Mouse (Mus musculus) MEL (cell line): ENCODE results near the gene D430041D05Rik. TPM values are rescaled to one million over a fixed set of nuclear protein-coding genes. Genes with fewer than 3 reads are reported as not detected.

Experiments
- DNase-seq: peaks from one replicate; pipeline ENCODE4 v3.0.0; 2011; ENCODE audit warnings: low read depth, low spot score
- H3K27ac ChIP-seq: 2 replicates; pipeline ENCODE4 v1.5.1; 2012; ENCODE audit warnings: low read depth, mild to moderate bottlenecking, control low read depth, low read length, moderate library complexity; ENCODE audit not compliant: control insufficient read depth
- H3K27me3 ChIP-seq, 2 experiments: fragments of 150-350 bp in 1 of 2; sonication (generic) in 1 of 2; 2 replicates each; pipeline ENCODE4 v1.6.1; 2012; ENCODE audit warnings: low read length in 2 of 2, mild to moderate bottlenecking in 2 of 2, improper control_type of control experiment in 1 of 2, moderate library complexity in 1 of 2; ENCODE audit not compliant: insufficient read depth in 2 of 2, control insufficient read depth in 1 of 2
- H3K36me3 ChIP-seq, 2 experiments: 2 replicates each; pipeline ENCODE4 v1.6.1; 2012 to 2014; ENCODE audit warnings: low read length in 2 of 2, improper control_type of control experiment in 1 of 2, inconsistent platforms in 1 of 2, mild to moderate bottlenecking in 1 of 2; ENCODE audit not compliant: insufficient read depth in 2 of 2, control insufficient read depth in 1 of 2
- H3K4me1 ChIP-seq, 2 experiments: fragments of 150-350 bp in 1 of 2; sonication (generic) in 1 of 2; 2 replicates each; pipeline ENCODE4 v1.6.1; 2012; ENCODE audit warnings: low read length in 2 of 2, improper control_type of control experiment in 1 of 2, mild to moderate bottlenecking in 1 of 2; ENCODE audit not compliant: insufficient read depth in 2 of 2, control insufficient read depth in 1 of 2
- H3K4me3 ChIP-seq, 2 experiments: fragments of 150-350 bp in 1 of 2; sonication (generic) in 1 of 2; 2 replicates each; pipeline ENCODE4 v1.5.1; 2012; ENCODE audit warnings: low read depth in 2 of 2, low read length in 2 of 2, mild to moderate bottlenecking in 2 of 2, moderate library complexity in 2 of 2, control low read depth in 1 of 2, improper control_type of control experiment in 1 of 2; ENCODE audit not compliant: control insufficient read depth in 1 of 2, insufficient read depth in 1 of 2
- H3K79me2 ChIP-seq: 2 replicates; pipeline ENCODE4 v1.6.1; 2012; ENCODE audit warnings: mild to moderate bottlenecking, low read length, moderate library complexity; ENCODE audit not compliant: control insufficient read depth, poor library complexity, insufficient read depth
- H3K9ac ChIP-seq: 2 replicates; pipeline ENCODE4 v1.6.1; 2012; ENCODE audit warnings: low read depth, mild to moderate bottlenecking, control low read depth, low read length, moderate library complexity; ENCODE audit not compliant: control insufficient read depth, poor library complexity, severe bottlenecking
- H3K9me3 ChIP-seq: fragments of 150-350 bp; sonication (generic); replicated peaks from 2 replicates; pipeline ENCODE4 v1.6.1; 2012; ENCODE audit warnings: mild to moderate bottlenecking, low read length, improper control_type of control experiment, moderate library complexity; ENCODE audit not compliant: insufficient read depth
- BHLHE40 ChIP-seq: IDR thresholded peaks from 2 replicates; pipeline ENCODE4 v1.6.1; 2012; ENCODE audit warnings: low read depth, mild to moderate bottlenecking, inconsistent platforms, low read length, improper control_type of control experiment, borderline replicate concordance
- CHD1 ChIP-seq: IDR thresholded peaks from 2 replicates; pipeline ENCODE4 v1.6.1; 2012; ENCODE audit warnings: low read depth, mild to moderate bottlenecking, inconsistent platforms, low read length, improper control_type of control experiment
- CTCF ChIP-seq, 3 experiments: IDR thresholded peaks in 2 of 3; conservative IDR thresholded peaks in 1 of 3; 2 replicates each; pipeline ENCODE4 v1.5.1; 2011 to 2012; ENCODE audit warnings: low read length in 3 of 3, low read depth in 2 of 3, mild to moderate bottlenecking in 2 of 3, improper control_type of control experiment in 1 of 3, inconsistent platforms in 1 of 3, mixed read lengths in 1 of 3, moderate library complexity in 1 of 3; ENCODE audit not compliant: control insufficient read depth in 1 of 3, insufficient read depth in 1 of 3, poor library complexity in 1 of 3, severe bottlenecking in 1 of 3
- E2F4 ChIP-seq: IDR thresholded peaks from 2 replicates; pipeline ENCODE4 v1.6.1; 2011; ENCODE audit warnings: low read depth, low read length, improper control_type of control experiment, borderline replicate concordance
- ELF1 ChIP-seq: IDR thresholded peaks from 2 replicates; pipeline ENCODE4 v1.6.1; 2014; ENCODE audit warnings: low read depth, mild to moderate bottlenecking, inconsistent platforms, low read length, improper control_type of control experiment, moderate library complexity
- EP300 ChIP-seq, 2 experiments: IDR thresholded peaks; 2 replicates each; pipeline ENCODE4 v1.6.1; 2011; ENCODE audit warnings: improper control_type of control experiment in 2 of 2, low read length in 2 of 2, low read depth in 1 of 2, mild to moderate bottlenecking in 1 of 2
- GABPA ChIP-seq: IDR thresholded peaks from 2 replicates; pipeline ENCODE4 v1.6.1; 2012; ENCODE audit warnings: low read depth, mild to moderate bottlenecking, inconsistent platforms, low read length, improper control_type of control experiment, moderate library complexity
- GATA1 ChIP-seq: IDR thresholded peaks from 2 replicates; pipeline ENCODE4 v1.6.1; 2011; ENCODE audit warnings: low read depth, low read length, improper control_type of control experiment
- JUND ChIP-seq: IDR thresholded peaks from 2 replicates; pipeline ENCODE4 v1.6.1; 2011; ENCODE audit warnings: low read depth, mild to moderate bottlenecking, improper control_type of control experiment, low read length
- KAT2A ChIP-seq: conservative IDR thresholded peaks from 2 replicates; pipeline ENCODE4 v1.6.1; 2012; ENCODE audit warnings: low read depth, low read length, improper control_type of control experiment, inconsistent platforms
- MAFK ChIP-seq: IDR thresholded peaks from 2 replicates; pipeline ENCODE4 v1.6.1; 2011; ENCODE audit warnings: low read depth, mild to moderate bottlenecking, low read length, improper control_type of control experiment, borderline replicate concordance
- MAX ChIP-seq: IDR thresholded peaks from 2 replicates; pipeline ENCODE4 v1.6.1; 2011; ENCODE audit warnings: low read length, improper control_type of control experiment
- MAZ ChIP-seq: IDR thresholded peaks from 2 replicates; pipeline ENCODE4 v1.6.1; 2012; ENCODE audit warnings: low read depth, mild to moderate bottlenecking, inconsistent platforms, low read length, improper control_type of control experiment
- MYB ChIP-seq: IDR thresholded peaks from 2 replicates; pipeline ENCODE4 v1.6.1; 2011; ENCODE audit warnings: mild to moderate bottlenecking, low read depth, low read length, improper control_type of control experiment
- POLR2A ChIP-seq, 2 experiments: IDR thresholded peaks; 2 replicates each; pipeline ENCODE4 v1.6.1; 2011 to 2012; ENCODE audit warnings: low read length in 2 of 2, mild to moderate bottlenecking in 2 of 2, control low read depth in 1 of 2, improper control_type of control experiment in 1 of 2, low read depth in 1 of 2, moderate library complexity in 1 of 2; ENCODE audit not compliant: control insufficient read depth in 1 of 2, insufficient read depth in 1 of 2, poor library complexity in 1 of 2
- RAD21 ChIP-seq: IDR thresholded peaks from 2 replicates; pipeline ENCODE4 v1.6.1; 2011; ENCODE audit warnings: mild to moderate bottlenecking, low read depth, low read length, improper control_type of control experiment
- SIN3A ChIP-seq: IDR thresholded peaks from 2 replicates; pipeline ENCODE4 v1.6.1; 2012; ENCODE audit warnings: low read length, improper control_type of control experiment, inconsistent platforms
- SMC3 ChIP-seq: IDR thresholded peaks from 2 replicates; pipeline ENCODE4 v1.6.1; 2011; ENCODE audit warnings: low read depth, low read length, improper control_type of control experiment
- TBP ChIP-seq: IDR thresholded peaks from 2 replicates; pipeline ENCODE4 v1.8.0; 2011; ENCODE audit warnings: low read depth, low read length, improper control_type of control experiment
- TCF12 ChIP-seq: IDR thresholded peaks from 2 replicates; pipeline ENCODE4 v1.6.1; 2014; ENCODE audit warnings: low read depth, mild to moderate bottlenecking, inconsistent platforms, low read length, improper control_type of control experiment, moderate library complexity
- UBTF ChIP-seq: IDR thresholded peaks from 2 replicates; pipeline ENCODE4 v1.6.1; 2012; ENCODE audit warnings: low read depth, mild to moderate bottlenecking, inconsistent platforms, low read length, improper control_type of control experiment, moderate library complexity, borderline replicate concordance; ENCODE audit not compliant: insufficient read depth
- USF2 ChIP-seq, 2 experiments: IDR thresholded peaks; 2 replicates each; pipeline ENCODE4 v1.6.1; 2011 to 2012; ENCODE audit warnings: improper control_type of control experiment in 2 of 2, low read length in 2 of 2, borderline replicate concordance in 1 of 2, inconsistent platforms in 1 of 2, low read depth in 1 of 2, mild to moderate bottlenecking in 1 of 2; ENCODE audit not compliant: insufficient read depth in 1 of 2
- ZMIZ1 ChIP-seq: IDR thresholded peaks from 2 replicates; pipeline ENCODE4 v1.6.1; 2012; ENCODE audit warnings: low read depth, mild to moderate bottlenecking, inconsistent platforms, low read length, improper control_type of control experiment, moderate library complexity
- polyA plus RNA-seq, 2 experiments: library from polyadenylated mRNA; stranded (reverse) in 1 of 2; unstranded in 1 of 2; fragments of >175 nt in 1 of 2; fragments of >200 nt in 1 of 2; gene quantifications; 2 replicates each; pipeline versions ENCODE4 v1.2.1 to v1.2.4; 2012; ENCODE audit warnings: low replicate concordance in 2 of 2, low read depth in 1 of 2; ENCODE audit not compliant: insufficient read length in 2 of 2, insufficient read depth in 1 of 2, missing spikeins in 1 of 2
- total RNA-seq: library from RNA; depleted of rRNA; stranded (reverse); fragments of 300-350 nt; gene quantifications from 2 replicates; pipeline ENCODE4 v1.2.3, GENCODE M21; 2012

The D430041D05Rik gene
- total and polyA plus RNA-seq, 3 experiments, result 0.46 to 1.1 TPM; not detected in 1

- peak; percentile 62; the same call in 1 of the 2 replicates for TF ChIP-seq SIN3A
- peak; percentile 88 for TF ChIP-seq MAX
- TF ChIP-seq CHD1, result 0 out of 2 replicates have a peak, but pooled peaks have one; percentile 51
- no peak for TF ChIP-seq MAFK
- 0 out of 2 replicates have a peak, but pooled peaks have one; percentile 31 for TF ChIP-seq ELF1
- TF ChIP-seq UBTF, result peak; percentile 89; the same call in 1 of the 2 replicates
- TF ChIP-seq USF2 (IDR thresholded peaks at IDR 0.05; ENCODE audit: borderline replicate concordance in 1 of 2, insufficient read depth in 1 of 2, low read depth in 1 of 2, low read length in 2 of 2), result no peak
- TF ChIP-seq RAD21, result no peak
- TF ChIP-seq E2F4, result no peak
- peak in 1 of 2 experiments; percentile 42; a peak in 1 of 4 replicates for TF ChIP-seq POLR2A (IDR thresholded peaks at IDR 0.05; ENCODE audit: control insufficient read depth in 1 of 2, insufficient read depth in 1 of 2, low read depth in 1 of 2, low read length in 2 of 2, poor library complexity in 1 of 2)
- TF ChIP-seq GABPA, result no peak
- no peak for TF ChIP-seq ZMIZ1
- TF ChIP-seq TCF12, result peak; percentile 74
- no peak for TF ChIP-seq SMC3
- TF ChIP-seq CTCF (IDR thresholded peaks at IDR 0.05 in 2 of 3, conservative IDR thresholded peaks at IDR 0.05 in 1 of 3; ENCODE audit: control insufficient read depth in 1 of 3, insufficient read depth in 1 of 3, low read depth in 2 of 3, low read length in 3 of 3, poor library complexity in 1 of 3, severe bottlenecking in 1 of 3), result no peak
- TF ChIP-seq TBP, result peak; percentile 92
- peak; percentile 35 to 90 for TF ChIP-seq EP300 (IDR thresholded peaks at IDR 0.05; ENCODE audit: low read depth in 1 of 2, low read length in 2 of 2)
- peak; percentile 42; the same call in 1 of the 2 replicates for TF ChIP-seq GATA1
- TF ChIP-seq BHLHE40, result peak; percentile 73; the same call in 1 of the 2 replicates
- TF ChIP-seq JUND, result no peak
Observed at GRCm38 (mm10) chr2:104176979-104177704, 233.7 kb downstream of the D430041D05Rik start (continued).

DNA sequence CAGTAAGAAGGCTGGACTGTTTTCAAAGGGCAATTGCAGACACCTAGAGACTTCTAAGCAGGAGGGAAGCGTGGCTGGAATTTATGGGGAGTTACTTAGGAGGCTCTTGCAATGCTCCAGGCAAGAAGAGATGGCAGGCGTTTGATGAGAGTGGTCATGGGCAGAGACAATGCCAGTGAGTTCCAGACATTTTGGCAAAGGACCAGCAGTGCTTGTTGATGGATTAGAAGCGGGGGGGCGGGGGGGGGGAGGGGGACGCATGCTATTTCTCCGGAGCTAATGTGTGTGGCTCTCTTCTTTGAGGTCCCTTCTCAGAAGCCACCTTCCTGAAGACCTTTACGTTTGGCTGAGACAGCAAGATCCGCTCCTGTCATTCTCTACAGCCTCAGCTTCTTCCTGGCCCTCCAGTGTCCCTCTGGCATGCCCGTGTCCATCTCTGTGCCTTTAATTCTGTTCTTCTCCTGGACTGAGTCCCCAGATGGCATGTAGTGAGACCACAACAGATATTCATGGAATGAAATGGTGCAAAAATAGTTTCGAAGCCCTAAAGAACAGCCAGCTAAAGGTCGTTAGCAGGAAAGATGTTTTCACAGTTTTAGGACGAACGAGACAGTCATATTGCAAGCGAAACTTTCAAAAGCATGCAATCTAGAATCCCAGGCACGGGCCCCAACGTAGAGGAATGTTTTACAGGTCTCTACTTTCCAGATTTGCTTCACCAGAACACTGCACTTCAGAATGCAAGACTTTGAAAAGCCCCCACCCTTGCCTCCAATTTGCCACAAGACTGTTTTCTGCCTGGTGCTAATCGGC is 234.4 kb downstream of the D430041D05Rik start:
- peak overlapping the region; percentile 85 for H3K27ac ChIP-seq
- peaks cover 0 to 45% of the 10 kb centered on the region in 2 experiments; a peak in 2 of 4 replicates for H3K36me3 ChIP-seq
- no peaks in the 10 kb centered on the region for H3K79me2 ChIP-seq
- TF ChIP-seq MAZ (no peak), CHD1 (no peak), MYB (no peak), KAT2A (no peak), POLR2A (IDR thresholded peaks at IDR 0.05; ENCODE audit: control insufficient read depth in 1 of 2, insufficient read depth in 1 of 2, low read depth in 1 of 2, low read length in 2 of 2, poor library complexity in 1 of 2) (no peak), MAX (no peak), ELF1 (no peak), TBP (no peak)
- no peak for DNase-seq
- peaks cover 29 to 59% of the 10 kb centered on the region in 2 experiments for H3K4me1 ChIP-seq
- peak overlapping the region in 1 of 2 experiments; percentile 34; a peak in 1 of 4 replicates for H3K4me3 ChIP-seq
- no peaks in the 10 kb centered on the region for H3K9me3 ChIP-seq
- H3K9ac ChIP-seq, result peak overlapping the region; percentile 57
- H3K27me3 ChIP-seq, result no peaks in the 10 kb centered on the region
